Mouse (Mus musculus): ENCODE data around the gene Tmem110. TPM values are rescaled to one million over a fixed set of nuclear protein-coding genes. Genes with fewer than 3 reads are reported as not detected.
A peak's percentile ranks its signal among the peaks of the same experiment; 100 is the strongest.

The Tmem110 gene
- total RNA-seq (2021) = 10 to 100 TPM; 21.6 to 24.5 TPM
- long read RNA-seq, experiment 1, transcript Tmem110-201 (8 exons, 3,742 nt) = major isoform, 7 of 11 reads
- long read RNA-seq, experiment 1, partial matches to known transcripts = 2 of 11 reads
- long read RNA-seq, experiment 1, other reads (novel, unspliced or antisense) = 2 of 11 reads
- long read RNA-seq, experiment 2, transcript Tmem110-201 (8 exons, 3,742 nt) = major isoform, 7 of 20 reads
- long read RNA-seq, experiment 2, partial matches to known transcripts = 1 of 20 reads
- long read RNA-seq, experiment 2, other reads (novel, unspliced or antisense) = 10 of 20 reads

DNA sequence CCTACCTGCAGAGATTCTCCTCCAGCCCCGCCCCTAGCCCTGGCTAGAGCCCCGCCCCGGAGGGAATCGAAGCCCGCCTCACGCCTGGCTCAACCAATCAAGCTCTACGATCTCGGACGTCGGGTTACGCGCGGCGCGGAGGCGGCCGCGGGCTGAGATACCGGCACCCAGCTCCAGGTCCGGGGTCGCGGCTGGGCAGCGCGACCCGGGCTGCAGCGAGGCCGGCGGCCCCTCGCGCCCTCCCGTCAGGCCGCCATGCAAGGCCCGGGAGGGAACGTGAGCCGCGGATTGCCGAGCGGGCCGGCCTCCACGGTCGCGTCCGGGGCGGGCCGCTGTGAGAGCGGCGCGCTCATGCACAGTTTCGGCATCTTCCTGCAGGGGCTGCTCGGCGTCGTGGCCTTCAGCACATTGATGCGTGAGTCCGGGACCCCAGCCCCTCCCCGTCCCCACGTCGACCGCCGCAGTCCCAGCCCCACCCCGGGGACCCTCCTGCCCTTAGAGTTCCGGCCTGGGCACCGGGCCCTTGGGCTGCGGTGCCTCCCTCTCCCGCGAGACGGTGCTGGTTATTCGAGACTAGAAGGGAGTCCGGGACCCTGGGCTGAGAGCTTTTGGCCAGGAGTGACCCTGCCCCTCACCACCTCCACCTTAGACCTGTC lies at the start of gene Tmem110:
Gene Tmem110 (plus strand): TSS at position 115 of the 656 bp plus-strand sequence.
- peak within 1 kb of the TSS; percentile 80 for H3K4me3 ChIP-seq
- TF ChIP-seq CTCF (conservative IDR thresholded peaks at IDR 0.05) = peak; percentile 69
- H3K27ac ChIP-seq = peak within 1 kb of the TSS; percentile 89
- DNase-seq (ENCODE audit: low spot score in 2 of 2) = peak; percentile 87 to 89

GRCm38 (mm10) chr14:30784614-30785013 lies 40.8 kb upstream of the Tmem110 start:
- no peak for TF ChIP-seq CTCF (conservative IDR thresholded peaks at IDR 0.05)
- no peak overlapping the region for H3K4me3 ChIP-seq
- H3K27ac ChIP-seq = no peak overlapping the region
- no peak for DNase-seq (ENCODE audit: low spot score in 2 of 2)

DNA sequence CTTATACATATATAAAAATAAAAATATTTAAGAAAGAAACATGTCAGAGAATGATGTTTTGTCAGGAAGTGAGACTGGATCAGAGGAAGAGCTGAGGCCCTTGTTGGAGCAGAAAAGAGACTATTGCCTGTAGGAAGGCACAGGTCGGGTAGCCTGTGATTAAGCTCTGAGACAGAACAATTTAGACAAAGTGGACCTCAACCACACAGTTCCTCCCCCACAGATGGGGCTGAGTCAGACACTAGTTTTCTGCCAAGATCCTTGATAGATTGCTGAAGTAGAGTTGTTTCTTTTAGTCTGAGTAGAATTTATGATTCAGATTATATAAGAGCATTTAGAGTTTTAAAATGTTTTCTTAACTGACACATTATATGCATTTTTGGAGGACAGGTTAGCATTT lies 35.9 kb upstream of the Tmem110 start:
- Histone ChIP-seq H3K4me3 (no peak overlapping the region), H3K27ac (0 out of 2 replicates have a peak overlapping the region, but pooled peaks have one; percentile 7)
- no peak for TF ChIP-seq CTCF (conservative IDR thresholded peaks at IDR 0.05)
- peak; percentile 13 to 19 for DNase-seq (ENCODE audit: low spot score in 2 of 2)

- Histone ChIP-seq H3K27ac (no peak overlapping the region), H3K4me3 (no peak overlapping the region)
- DNase-seq (ENCODE audit: low spot score in 2 of 2) = no peak
- no peak for TF ChIP-seq CTCF (conservative IDR thresholded peaks at IDR 0.05)
Measured at GRCm38 (mm10) chr14:30792871-30793270, 32.5 kb upstream of the Tmem110 start.

GRCm38 (mm10) chr14:30801756-30802155 lies 23.6 kb upstream of the Tmem110 start:
- no peak for TF ChIP-seq CTCF (conservative IDR thresholded peaks at IDR 0.05)
- no peak overlapping the region for H3K4me3 ChIP-seq
- no peak overlapping the region for H3K27ac ChIP-seq
- DNase-seq (ENCODE audit: low spot score in 2 of 2) = no peak

DNA sequence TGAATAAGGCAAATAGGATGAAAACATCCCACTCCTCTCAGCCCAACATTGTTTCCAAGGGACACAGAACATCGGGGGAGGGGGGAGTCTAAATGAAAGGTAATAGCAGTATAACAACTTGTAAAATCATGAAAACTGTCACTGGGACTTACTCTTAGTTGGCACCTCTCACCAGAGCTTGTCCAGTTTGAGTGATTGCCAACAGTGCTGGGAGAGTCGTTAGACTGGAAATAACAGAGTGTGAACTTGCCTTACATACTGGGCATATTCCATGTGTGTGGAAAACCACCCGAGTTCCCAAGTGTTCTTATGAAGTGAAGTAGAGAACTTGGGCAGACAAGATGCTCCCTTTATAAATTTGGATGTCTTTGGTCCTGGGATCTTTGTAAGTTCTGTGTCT lies 4.3 kb upstream of the Tmem110 start:
- Histone ChIP-seq H3K27ac (no peak overlapping the region), H3K4me3 (no peak overlapping the region)
- TF ChIP-seq CTCF (conservative IDR thresholded peaks at IDR 0.05) = no peak
- no peak for DNase-seq (ENCODE audit: low spot score in 2 of 2)

GRCm38 (mm10) chr14:30824456-30824995 lies 864 bp upstream of the Tmem110 start:
- H3K27ac ChIP-seq = no peak overlapping the region
- no peak overlapping the region for H3K4me3 ChIP-seq
- DNase-seq (ENCODE audit: low spot score in 2 of 2) = no peak
- TF ChIP-seq CTCF (conservative IDR thresholded peaks at IDR 0.05) = no peak

- peak overlapping the region; percentile 89; the same call in 1 of the 2 replicates for H3K27ac ChIP-seq
- TF ChIP-seq CTCF (conservative IDR thresholded peaks at IDR 0.05) = no peak
- peak overlapping the region; percentile 80 for H3K4me3 ChIP-seq
- no peak for DNase-seq (ENCODE audit: low spot score in 2 of 2)
Measured at GRCm38 (mm10) chr14:30825021-30825475, 342 bp upstream of the Tmem110 start.

DNA sequence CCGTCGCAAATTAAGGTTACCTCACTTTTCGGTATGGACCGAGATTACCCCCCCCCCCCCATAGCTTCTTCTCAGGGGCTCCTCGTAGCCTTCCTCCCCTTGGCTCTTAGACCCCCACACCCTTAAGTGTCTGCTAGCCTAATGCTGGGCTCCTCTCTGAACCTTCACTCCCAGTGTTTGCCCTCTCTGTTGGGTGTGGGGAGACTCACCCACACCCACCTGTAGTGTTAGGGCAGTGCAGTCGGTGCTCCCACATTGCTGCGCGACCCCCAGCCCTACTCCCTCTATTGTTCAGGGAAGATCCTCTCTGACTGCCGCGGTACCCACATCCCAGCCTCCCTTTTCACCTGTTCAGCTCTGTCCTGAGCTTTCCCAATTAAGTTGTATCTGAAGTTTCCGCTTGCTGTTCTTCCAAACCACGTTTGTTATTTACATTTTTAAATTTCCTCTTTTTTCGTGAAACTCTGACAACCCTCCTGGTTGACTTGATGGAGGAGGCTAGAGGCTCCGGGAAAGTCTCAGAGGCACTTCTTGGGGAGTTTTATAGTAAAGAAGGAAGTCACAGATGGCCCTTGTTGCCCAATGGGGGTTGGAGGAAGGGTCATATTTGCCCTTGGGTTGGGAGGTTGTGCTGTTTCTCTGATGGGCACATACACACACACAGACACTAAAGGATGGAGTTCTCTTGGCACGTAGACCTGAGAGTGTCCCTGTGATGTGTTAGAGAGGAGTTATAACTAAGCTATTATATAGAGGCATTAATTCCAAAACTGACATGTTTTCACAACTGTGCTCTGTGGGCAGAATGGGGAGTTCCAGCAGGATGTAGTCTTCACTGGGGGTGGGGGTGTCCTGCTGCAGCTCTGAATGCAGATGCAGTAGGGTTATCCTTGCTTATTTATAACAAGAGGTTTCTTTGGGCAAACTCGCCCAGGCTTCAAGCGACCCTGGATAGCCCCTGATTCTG lies 1.1 kb downstream of the Tmem110 start:
- peak overlapping the region; percentile 80 for H3K4me3 ChIP-seq
- H3K27ac ChIP-seq = peak overlapping the region; percentile 89; the same call in 1 of the 2 replicates
- no peak for TF ChIP-seq CTCF (conservative IDR thresholded peaks at IDR 0.05)
- DNase-seq (ENCODE audit: low spot score in 2 of 2) = no peak

DNA sequence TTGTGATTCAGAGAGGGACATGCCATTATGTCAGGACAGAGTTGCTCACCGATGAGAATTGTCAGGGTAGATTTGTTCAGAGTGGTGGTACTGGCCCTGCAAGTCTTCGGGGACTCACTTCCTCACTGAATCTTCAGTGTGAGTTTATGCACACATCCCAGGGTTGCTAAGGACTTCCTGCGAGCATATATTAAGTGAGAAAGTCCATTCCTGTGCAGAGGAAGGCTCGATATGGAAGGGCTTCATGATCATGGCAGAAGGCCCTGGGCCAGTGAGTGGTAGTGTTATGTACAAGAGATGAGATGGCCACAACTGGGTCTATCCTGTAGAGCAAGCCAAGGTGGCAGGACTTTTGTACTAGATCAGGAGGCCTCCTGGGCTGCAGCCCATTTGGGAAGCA lies 2.1 kb downstream of the Tmem110 start:
- Histone ChIP-seq H3K4me3 (no peak overlapping the region), H3K27ac (no peak overlapping the region; the same call in 1 of the 2 replicates)
- TF ChIP-seq CTCF (conservative IDR thresholded peaks at IDR 0.05) = no peak
- no peak for DNase-seq (ENCODE audit: low spot score in 2 of 2)

- Histone ChIP-seq H3K27ac (no peak overlapping the region; the same call in 1 of the 2 replicates), H3K4me3 (no peak overlapping the region)
- DNase-seq (ENCODE audit: low spot score in 2 of 2) = no peak
- no peak for TF ChIP-seq CTCF (conservative IDR thresholded peaks at IDR 0.05)
Measured at GRCm38 (mm10) chr14:30828077-30828476, 2.7 kb downstream of the Tmem110 start.

Data from layer of hippocampus, adult 2 months (tissue).